Mouse (Mus musculus) bone marrow macrophage, adult 2 months (primary cell): ENCODE data around the gene Ankrd13b.
A peak's percentile ranks its signal among the peaks of the same experiment; 100 is the strongest.

Experiments
- CTCF ChIP-seq: IDR thresholded peaks from 2 replicates; pipeline ENCODE4 v1.5.1; 2012; ENCODE audit warnings: low read depth, mild to moderate bottlenecking, low read length, moderate library complexity
- POLR2A ChIP-seq: IDR thresholded peaks from 2 replicates; pipeline ENCODE4 v1.6.1; 2012; ENCODE audit warnings: mild to moderate bottlenecking, low read depth, low read length, borderline replicate concordance

- TF ChIP-seq CTCF: peak; percentile 58
- no peak for TF ChIP-seq POLR2A
These were observed 11.9 kb upstream of the Ankrd13b start for GRCm38 (mm10) chr11:77501392-77501791.
